Mouse (Mus musculus) stomach, postnatal 0 days (tissue): ENCODE measurements around the gene Cideb. TPM values are rescaled to one million over a fixed set of nuclear protein-coding genes. Genes with fewer than 3 reads are reported as not detected.

Experiments
- ATAC-seq: fragments of 200-750 bp; cut with Nextera tagmentation; 2 replicates; pipeline ENCODE4 v1.8.0; 2017; ENCODE audit not compliant: low FRiP score, low TSS enrichment
- DNase-seq: peaks from one replicate; pipeline ENCODE4 v3.0.0-alpha.2; 2016; ENCODE audit warnings: low spot score
- H3K27ac ChIP-seq: fragments of 300-500 bp; sonication (generic); replicated peaks from 2 replicates; pipeline ENCODE4 v1.5.1; 2014; ENCODE audit warnings: mild to moderate bottlenecking, control low read depth
- H3K27me3 ChIP-seq: fragments of 300-500 bp; sonication (generic); 2 replicates; pipeline ENCODE4 v1.6.1; 2014; ENCODE audit warnings: low read length; ENCODE audit not compliant: control insufficient read depth, insufficient read depth
- H3K36me3 ChIP-seq: fragments of 300-500 bp; sonication (generic); 2 replicates; pipeline ENCODE4 v1.6.1; 2014; ENCODE audit warnings: low read length, mixed read lengths; ENCODE audit not compliant: control insufficient read depth, insufficient read depth
- H3K4me1 ChIP-seq: fragments of 300-500 bp; sonication (generic); replicated peaks from 2 replicates; pipeline ENCODE4 v1.6.1; 2014; ENCODE audit warnings: antibody characterized with exemption; ENCODE audit not compliant: control insufficient read depth, insufficient read depth
- H3K4me2 ChIP-seq: fragments of 300-500 bp; sonication (generic); replicated peaks from 2 replicates; pipeline ENCODE4 v1.6.1; 2014; ENCODE audit warnings: low read depth, mild to moderate bottlenecking, control low read depth, moderate library complexity
- H3K4me3 ChIP-seq: fragments of 300-500 bp; sonication (generic); 2 replicates; pipeline ENCODE4 v1.5.1; 2014; ENCODE audit warnings: low read depth, low read length, control low read depth
- H3K9ac ChIP-seq: fragments of 300-500 bp; sonication (generic); 2 replicates; pipeline ENCODE4 v1.6.1; 2014; ENCODE audit warnings: mild to moderate bottlenecking, low read length, control low read depth, mixed read lengths
- H3K9me3 ChIP-seq: fragments of 300-500 bp; sonication (generic); 2 replicates; pipeline ENCODE4 v1.6.1; 2016; ENCODE audit warnings: low read length; ENCODE audit not compliant: control insufficient read depth
- CTCF ChIP-seq: IDR thresholded peaks from 2 replicates; pipeline ENCODE4 v1.5.1; 2016; ENCODE audit warnings: antibody characterized with exemption, low read depth, mild to moderate bottlenecking, moderate library complexity
- EP300 ChIP-seq: optimal IDR thresholded peaks from 2 replicates; pipeline ENCODE3; 2016; ENCODE audit warnings: antibody characterized with exemption
- WGBS: fragments of 180-500 bp; shearing (Covaris S2); extraction: QIAGEN DNeasy Blood & Tissue Kit; methylation state at CpG from one replicate; pipeline ENCODE4 v1.1.7; 2014; 5-methylcytosine and 5-hydroxymethylcytosine counted together
- polyA plus RNA-seq: library from polyadenylated mRNA; unstranded; fragments of >200 nt; fragmentation: Nextera tagmentation; extraction: Ambion mirVana; gene quantifications from 2 replicates; pipeline ENCODE4 v1.2.1, GENCODE M21; 2015

The Cideb gene
- polyA plus RNA-seq, 1 experiment from 2014 or later: 13.6 TPM

- ATAC-seq (peak; percentile 19; the same call in 1 of the 2 replicates), DNase-seq (no peak)
- Histone ChIP-seq H3K4me1 (0 out of 2 replicates have a peak, but pooled peaks cover 2% of the 10 kb centered on the region), H3K4me2 (no peak overlapping the region), H3K27me3 (no peaks in the 10 kb centered on the region), H3K27ac (peak overlapping the region; percentile 67; the same call in 1 of the 2 replicates), H3K9ac (no peak overlapping the region), H3K36me3 (no peaks in the 10 kb centered on the region), H3K4me3 (no peak overlapping the region), H3K9me3 (no peaks in the 10 kb centered on the region)
- no peak for TF ChIP-seq EP300
- 75% methylated on average over 6 of the region's 6 CpGs for WGBS
Measured at GRCm38 (mm10) chr14:55768555-55768954, 10.3 kb upstream of the Cideb start.

- Histone ChIP-seq H3K9ac (peak overlapping the region; percentile 54), H3K4me3 (peak overlapping the region; percentile 34), H3K4me2 (peak overlapping the region; percentile 64), H3K36me3 (no peaks in the 10 kb centered on the region), H3K9me3 (no peaks in the 10 kb centered on the region), H3K27me3 (no peaks in the 10 kb centered on the region), H3K27ac (peak overlapping the region; percentile 67), H3K4me1 (peaks cover 4% of the 10 kb centered on the region; the same call in 1 of the 2 replicates)
- TF ChIP-seq EP300 (no peak), CTCF (peak; percentile 77)
- DNase-seq: peak; percentile 80
- peak; percentile 76 for ATAC-seq
- WGBS: 10% methylated on average over 52 of the region's 52 CpGs
Measured at GRCm38 (mm10) chr14:55767519-55768414, 9.5 kb upstream of the Cideb start.

DNA sequence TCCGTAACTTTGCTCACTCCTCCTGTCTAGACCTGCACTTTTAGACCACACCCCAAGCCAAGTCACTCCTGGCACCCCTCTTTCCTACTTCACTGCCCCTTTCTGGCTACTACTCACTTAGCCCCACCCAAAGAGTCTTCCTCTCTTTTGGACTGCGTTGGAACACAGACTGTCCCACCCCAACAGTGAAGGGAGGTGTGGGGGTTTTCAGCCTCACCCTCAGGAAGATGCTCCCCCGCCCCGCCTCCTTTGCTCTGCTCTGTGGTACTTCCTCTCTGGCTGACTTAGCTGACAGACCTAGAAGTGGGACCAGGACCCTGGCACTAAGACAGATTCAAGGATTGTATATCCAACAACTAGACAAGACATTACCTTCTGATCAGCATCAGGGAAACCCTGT lies 7.4 kb upstream of the Cideb start, which contains the start of gene Ltb4r1:
Ltb4r1 (plus strand) TSS at position 267 of the 400 bp plus-strand sequence.
- no peak within 1 kb of the TSS for H3K27ac ChIP-seq
- H3K36me3 ChIP-seq: no peaks in the 10 kb centered on the region
- DNase-seq (no peak), ATAC-seq (no peak)
- no peaks in the 10 kb centered on the region for H3K27me3 ChIP-seq
- no peaks in the 10 kb centered on the region for H3K9me3 ChIP-seq
- peaks cover 5% of the 10 kb centered on the region; the same call in 1 of the 2 replicates for H3K4me1 ChIP-seq
- no peak within 1 kb of the TSS for H3K4me3 ChIP-seq
- H3K9ac ChIP-seq: no peak within 1 kb of the TSS
- WGBS: 64% methylated on average over 4 of the region's 4 CpGs
- no peak within 1 kb of the TSS for H3K4me2 ChIP-seq
- TF ChIP-seq CTCF (no peak), EP300 (no peak)

DNA sequence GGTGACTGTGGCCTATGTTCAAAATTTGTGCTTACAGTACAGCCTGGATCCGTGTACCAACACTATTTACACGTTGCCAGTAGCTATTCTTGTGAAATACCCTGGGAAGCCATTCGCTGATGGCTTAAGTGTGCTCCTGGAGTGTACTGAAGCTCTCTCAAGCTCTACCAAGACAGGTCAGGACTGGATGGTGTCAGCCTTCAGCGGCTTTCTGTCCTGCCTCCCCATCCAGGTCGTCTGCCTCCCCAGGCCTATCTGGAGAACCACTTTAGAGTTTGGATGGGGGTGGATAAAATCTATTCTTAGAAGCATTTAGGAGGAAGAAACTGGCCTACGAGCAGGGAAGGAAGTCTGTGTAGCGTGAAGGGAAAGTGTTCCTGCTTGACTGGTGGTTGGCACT lies 4.9 kb upstream of the Cideb start:
- DNase-seq: no peak
- WGBS: 40% methylated on average over 7 of the region's 7 CpGs
- Histone ChIP-seq H3K9ac (no peak overlapping the region), H3K4me3 (no peak overlapping the region), H3K27me3 (no peaks in the 10 kb centered on the region), H3K27ac (peak overlapping the region; percentile 85), H3K4me1 (peaks cover 5% of the 10 kb centered on the region; the same call in 1 of the 2 replicates), H3K4me2 (peak overlapping the region; percentile 98), H3K9me3 (no peaks in the 10 kb centered on the region), H3K36me3 (no peaks in the 10 kb centered on the region)
- ATAC-seq: no peak
- no peak for TF ChIP-seq CTCF
- TF ChIP-seq EP300: no peak

DNA sequence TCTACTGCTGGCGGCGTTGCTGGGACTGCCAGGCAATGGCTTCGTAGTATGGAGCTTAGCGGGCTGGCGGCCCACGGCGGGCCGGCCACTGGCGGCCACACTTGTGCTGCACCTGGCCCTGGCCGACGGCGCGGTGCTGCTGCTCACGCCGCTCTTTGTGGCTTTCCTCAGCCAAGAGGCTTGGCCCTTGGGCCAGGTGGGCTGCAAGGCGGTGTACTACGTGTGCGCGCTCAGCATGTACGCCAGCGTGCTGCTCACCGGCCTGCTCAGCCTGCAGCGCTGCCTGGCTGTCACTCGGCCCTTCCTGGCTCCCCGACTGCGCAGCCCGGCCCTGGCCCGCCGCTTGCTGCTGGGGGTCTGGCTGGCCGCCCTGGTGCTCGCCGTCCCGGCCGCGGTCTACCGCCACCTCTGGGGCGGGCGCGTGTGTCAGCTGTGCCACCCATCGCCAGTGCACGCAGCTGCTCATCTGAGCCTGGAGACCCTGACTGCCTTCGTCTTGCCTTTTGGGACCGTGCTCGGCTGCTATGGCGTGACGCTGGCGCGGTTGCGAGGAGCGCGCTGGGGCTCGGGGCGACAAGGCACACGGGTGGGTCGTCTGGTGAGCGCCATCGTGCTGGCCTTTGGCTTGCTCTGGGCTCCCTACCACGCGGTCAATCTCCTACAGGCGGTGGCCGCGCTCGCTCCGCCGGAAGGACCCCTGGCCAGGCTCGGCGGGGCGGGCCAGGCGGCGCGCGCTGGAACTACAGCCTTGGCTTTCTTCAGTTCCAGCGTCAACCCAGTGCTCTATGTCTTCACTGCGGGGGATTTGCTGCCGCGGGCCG lies 4.0 kb upstream of the Cideb start:
- H3K36me3 ChIP-seq: no peaks in the 10 kb centered on the region
- peak; percentile 56 for DNase-seq
- ATAC-seq: peak; percentile 54
- peak overlapping the region; percentile 98 for H3K4me2 ChIP-seq
- WGBS: 1% methylated on average over 74 of the region's 77 CpGs
- peak overlapping the region; percentile 85 for H3K27ac ChIP-seq
- H3K27me3 ChIP-seq: no peaks in the 10 kb centered on the region
- H3K9ac ChIP-seq: peak overlapping the region; percentile 76
- peak overlapping the region; percentile 51 for H3K4me3 ChIP-seq
- H3K9me3 ChIP-seq: no peaks in the 10 kb centered on the region
- peaks cover 3% of the 10 kb centered on the region; the same call in 1 of the 2 replicates for H3K4me1 ChIP-seq
- no peak for TF ChIP-seq EP300
- peak; percentile 52 for TF ChIP-seq CTCF
